Mouse (Mus musculus) B cell, adult 2 months (primary cell): ENCODE data around the gene Cuedc1.
"Not testable (repeated sequence)": the region's sequence is repeated elsewhere in the genome, so short reads cannot be mapped to it uniquely, and the experiment has no call there.

ENCODE experiments used
- DNase-seq, 2 experiments: peaks; one replicate each; pipeline ENCODE4 v3.0.0; 2022

Gene Cuedc1

GRCm38 (mm10) chr11:88204593-88205368 lies 106.9 kb downstream of the Cuedc1 start:
- DNase-seq: no peak

- DNase-seq: not testable (repeated sequence)
Measured at GRCm38 (mm10) chr11:88206576-88206975, 108.7 kb downstream of the Cuedc1 start.

- DNase-seq: no peak
Measured at GRCm38 (mm10) chr11:88207697-88208096, 109.8 kb downstream of the Cuedc1 start.

- DNase-seq: no peak
Measured at GRCm38 (mm10) chr11:88211824-88212582, 114.1 kb downstream of the Cuedc1 start.

- no peak for DNase-seq
Measured at GRCm38 (mm10) chr11:88213757-88214156, 115.9 kb downstream of the Cuedc1 start.

GRCm38 (mm10) chr11:88214881-88215831 lies 117.3 kb downstream of the Cuedc1 start:
- DNase-seq: no peak

- peak; percentile 79 to 81 for DNase-seq
Measured at GRCm38 (mm10) chr11:88216231-88216685, 118.4 kb downstream of the Cuedc1 start.

GRCm38 (mm10) chr11:88218155-88218554 lies 120.3 kb downstream of the Cuedc1 start:
- DNase-seq: no peak

GRCm38 (mm10) chr11:88218586-88218985 lies 120.7 kb downstream of the Cuedc1 start:
- no peak for DNase-seq

GRCm38 (mm10) chr11:88221929-88222475 lies 124.1 kb downstream of the Cuedc1 start:
- no peak for DNase-seq

GRCm38 (mm10) chr11:88227001-88227957 lies 129.4 kb downstream of the Cuedc1 start:
- DNase-seq: no peak

- DNase-seq: no peak
Measured at GRCm38 (mm10) chr11:88231213-88231790, 133.4 kb downstream of the Cuedc1 start.

GRCm38 (mm10) chr11:88233528-88234427 lies 135.9 kb downstream of the Cuedc1 start:
- DNase-seq: peak; percentile 41 to 49

- DNase-seq: no peak
Measured at GRCm38 (mm10) chr11:88234789-88235188, 136.9 kb downstream of the Cuedc1 start.

- DNase-seq: peak; percentile 44 to 57
Measured at GRCm38 (mm10) chr11:88235221-88236203, 137.7 kb downstream of the Cuedc1 start.

GRCm38 (mm10) chr11:88240275-88240674 lies 142.4 kb downstream of the Cuedc1 start:
- no peak for DNase-seq

- no peak for DNase-seq
Measured at GRCm38 (mm10) chr11:88240736-88241353, 143.0 kb downstream of the Cuedc1 start.
